Mouse (Mus musculus) stomach, embryonic 15.5 days (tissue): Measurements from ENCODE around the gene Depdc5. TPM values are rescaled to one million over a fixed set of nuclear protein-coding genes. Genes with fewer than 3 reads are reported as not detected.

Source experiments
- ATAC-seq: fragments of 200-750 bp; cut with Nextera tagmentation; 2 replicates; pipeline ENCODE4 v1.8.0; 2017; ENCODE audit warnings: low read depth, moderate number of reproducible peaks, moderate TSS enrichment; ENCODE audit not compliant: insufficient read depth, low FRiP score
- H3K27ac ChIP-seq: fragments of 300-500 bp; sonication (generic); 2 replicates; pipeline ENCODE4 v1.5.1; 2015; ENCODE audit warnings: mild to moderate bottlenecking, inconsistent platforms
- H3K27me3 ChIP-seq: fragments of 300-500 bp; sonication (generic); replicated peaks from 2 replicates; pipeline ENCODE4 v1.6.1; 2015; ENCODE audit warnings: inconsistent platforms
- H3K36me3 ChIP-seq: fragments of 300-500 bp; sonication (generic); 2 replicates; pipeline ENCODE4 v1.6.1; 2015; ENCODE audit warnings: inconsistent platforms
- H3K4me1 ChIP-seq: fragments of 300-500 bp; sonication (generic); 2 replicates; pipeline ENCODE4 v1.6.1; 2015; ENCODE audit warnings: inconsistent platforms
- H3K4me2 ChIP-seq: fragments of 300-500 bp; sonication (generic); 2 replicates; pipeline ENCODE4 v1.6.1; 2015; ENCODE audit warnings: mild to moderate bottlenecking, inconsistent platforms
- H3K4me3 ChIP-seq: fragments of 300-500 bp; sonication (generic); replicated peaks from 2 replicates; pipeline ENCODE4 v1.5.1; 2015; ENCODE audit warnings: inconsistent platforms
- H3K9ac ChIP-seq: fragments of 300-500 bp; sonication (generic); 2 replicates; pipeline ENCODE4 v1.6.1; 2015; ENCODE audit warnings: inconsistent platforms
- H3K9me3 ChIP-seq: fragments of 300-500 bp; sonication (generic); 2 replicates; pipeline ENCODE4 v1.6.1; 2016; ENCODE audit warnings: inconsistent platforms
- WGBS: fragments of 180-500 bp; shearing (Covaris S2); methylation state at CpG from one replicate; pipeline ENCODE4 v1.1.7; 2015; 5-methylcytosine and 5-hydroxymethylcytosine counted together
- polyA plus RNA-seq: library from polyadenylated mRNA; unstranded; fragments of >200 nt; fragmentation: Nextera tagmentation; extraction: Ambion mirVana; gene quantifications from 2 replicates; pipeline ENCODE4 v1.2.1, GENCODE M21; 2015

Depdc5 gene
- polyA plus RNA-seq, 1 experiment from 2014 or later: 15.9 TPM

DNA sequence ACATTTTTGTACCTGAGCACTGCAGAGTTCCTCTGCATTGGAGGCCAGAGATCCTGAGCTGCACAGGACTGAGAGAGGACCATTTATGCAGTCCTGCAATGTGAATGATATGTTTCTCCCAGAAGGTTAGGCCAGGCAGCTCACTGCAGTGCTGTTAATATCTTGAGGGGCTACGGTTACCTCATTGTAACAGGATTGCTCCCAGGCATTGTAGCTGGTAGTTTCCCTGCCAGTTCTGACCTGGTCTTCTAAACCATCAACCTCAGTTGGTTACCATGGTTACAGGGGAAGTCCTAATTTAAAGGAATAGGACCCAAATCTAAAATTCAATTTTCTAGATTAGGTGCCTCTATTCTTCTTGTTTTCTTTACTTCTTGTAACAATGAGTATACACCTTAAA is 121.9 kb downstream of the Depdc5 start:
- 82% methylated on average over 1 of the region's 1 CpGs for WGBS
- no peaks in the 10 kb centered on the region for H3K9me3 ChIP-seq
- ATAC-seq: no peak
- H3K4me2 ChIP-seq: no peak overlapping the region
- no peaks in the 10 kb centered on the region for H3K27me3 ChIP-seq
- H3K4me3 ChIP-seq: no peak overlapping the region
- peaks cover 21% of the 10 kb centered on the region for H3K36me3 ChIP-seq
- H3K9ac ChIP-seq: no peak overlapping the region
- H3K4me1 ChIP-seq: no peaks in the 10 kb centered on the region
- H3K27ac ChIP-seq: no peak overlapping the region

GRCm38 (mm10) chr5:32987873-32988272 is 124.4 kb downstream of the Depdc5 start:
- Histone ChIP-seq H3K4me2 (no peak overlapping the region), H3K9ac (no peak overlapping the region), H3K4me1 (no peaks in the 10 kb centered on the region), H3K36me3 (peaks cover 17% of the 10 kb centered on the region), H3K9me3 (no peaks in the 10 kb centered on the region), H3K27ac (no peak overlapping the region), H3K27me3 (no peaks in the 10 kb centered on the region), H3K4me3 (no peak overlapping the region)
- WGBS: 90% methylated on average over 1 of the region's 1 CpGs
- no peak for ATAC-seq

- no peaks in the 10 kb centered on the region for H3K27me3 ChIP-seq
- no peak overlapping the region for H3K4me2 ChIP-seq
- no peak overlapping the region for H3K9ac ChIP-seq
- WGBS: 69% methylated on average over 13 of the region's 13 CpGs
- H3K9me3 ChIP-seq: no peaks in the 10 kb centered on the region
- no peak for ATAC-seq
- no peak overlapping the region for H3K4me3 ChIP-seq
- H3K4me1 ChIP-seq: no peaks in the 10 kb centered on the region
- 0 out of 2 replicates have a peak, but pooled peaks cover 6% of the 10 kb centered on the region for H3K36me3 ChIP-seq
- H3K27ac ChIP-seq: no peak overlapping the region
Observed at GRCm38 (mm10) chr5:32989959-32990640, 126.6 kb downstream of the Depdc5 start.

DNA sequence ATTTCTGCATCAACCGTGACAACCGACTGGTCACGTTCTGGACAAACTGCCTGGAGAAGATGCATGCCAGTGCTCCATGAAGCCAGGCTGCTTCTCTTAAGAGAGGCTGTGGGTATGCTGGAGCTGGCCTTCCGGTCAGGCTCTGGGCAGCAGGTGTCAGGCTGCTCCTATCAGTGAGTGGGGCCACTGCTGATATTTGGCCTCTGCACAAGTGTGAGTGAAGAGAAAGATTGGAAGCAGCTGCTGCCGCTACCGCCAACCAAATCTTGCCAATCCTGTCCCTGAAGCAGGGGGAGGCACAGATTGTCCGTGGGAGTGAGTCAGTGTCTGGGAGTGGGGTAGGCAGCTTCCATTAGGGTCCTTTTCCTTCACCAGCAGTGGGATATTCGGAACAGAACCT is 127.7 kb downstream of the Depdc5 start:
- ATAC-seq: peak; percentile 45
- H3K27me3 ChIP-seq: no peaks in the 10 kb centered on the region
- no peaks in the 10 kb centered on the region for H3K9me3 ChIP-seq
- H3K9ac ChIP-seq: no peak overlapping the region
- H3K27ac ChIP-seq: no peak overlapping the region
- H3K4me1 ChIP-seq: no peaks in the 10 kb centered on the region
- H3K36me3 ChIP-seq: 0 out of 2 replicates have a peak, but pooled peaks cover 6% of the 10 kb centered on the region
- H3K4me3 ChIP-seq: no peak overlapping the region
- H3K4me2 ChIP-seq: no peak overlapping the region
- WGBS: 63% methylated on average over 8 of the region's 8 CpGs

GRCm38 (mm10) chr5:32994471-32994870 is 131.0 kb downstream of the Depdc5 start:
- no peak overlapping the region for H3K4me2 ChIP-seq
- no peak overlapping the region for H3K4me3 ChIP-seq
- 44% methylated on average over 2 of the region's 2 CpGs for WGBS
- H3K4me1 ChIP-seq: no peaks in the 10 kb centered on the region
- H3K36me3 ChIP-seq: no peaks in the 10 kb centered on the region
- ATAC-seq: no peak
- H3K9me3 ChIP-seq: no peaks in the 10 kb centered on the region
- no peaks in the 10 kb centered on the region for H3K27me3 ChIP-seq
- H3K27ac ChIP-seq: no peak overlapping the region
- H3K9ac ChIP-seq: no peak overlapping the region

DNA sequence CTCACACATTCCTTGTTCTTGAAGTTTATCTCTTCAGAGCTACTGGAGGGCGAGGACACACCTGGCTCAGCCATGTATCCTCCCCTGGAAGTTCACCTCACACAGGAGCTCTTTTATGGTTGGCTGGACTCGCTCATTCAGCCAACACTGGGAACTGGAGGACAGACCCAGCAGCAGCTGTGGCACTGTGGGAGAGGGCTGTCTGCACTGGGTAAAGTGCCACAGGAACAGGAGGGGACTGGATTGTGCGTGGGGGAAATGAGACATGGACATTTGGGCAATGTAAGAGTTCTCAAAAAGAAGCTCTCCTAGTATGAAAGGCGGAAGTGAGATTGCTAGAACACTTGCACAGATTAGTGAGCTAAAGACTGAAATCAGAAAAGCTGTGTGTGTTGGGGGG is 132.3 kb downstream of the Depdc5 start:
- Histone ChIP-seq H3K9ac (no peak overlapping the region), H3K9me3 (no peaks in the 10 kb centered on the region), H3K4me3 (no peak overlapping the region), H3K4me2 (no peak overlapping the region), H3K27me3 (no peaks in the 10 kb centered on the region), H3K27ac (no peak overlapping the region), H3K36me3 (no peaks in the 10 kb centered on the region), H3K4me1 (no peaks in the 10 kb centered on the region)
- 72% methylated on average over 4 of the region's 4 CpGs for WGBS
- no peak for ATAC-seq

GRCm38 (mm10) chr5:32996560-32996959 is 133.1 kb downstream of the Depdc5 start:
- no peaks in the 10 kb centered on the region for H3K9me3 ChIP-seq
- H3K4me2 ChIP-seq: no peak overlapping the region
- H3K27ac ChIP-seq: no peak overlapping the region
- ATAC-seq: no peak
- H3K36me3 ChIP-seq: no peaks in the 10 kb centered on the region
- WGBS: 88% methylated on average over 1 of the region's 1 CpGs
- H3K4me1 ChIP-seq: no peaks in the 10 kb centered on the region
- H3K4me3 ChIP-seq: no peak overlapping the region
- H3K27me3 ChIP-seq: no peaks in the 10 kb centered on the region
- no peak overlapping the region for H3K9ac ChIP-seq

DNA sequence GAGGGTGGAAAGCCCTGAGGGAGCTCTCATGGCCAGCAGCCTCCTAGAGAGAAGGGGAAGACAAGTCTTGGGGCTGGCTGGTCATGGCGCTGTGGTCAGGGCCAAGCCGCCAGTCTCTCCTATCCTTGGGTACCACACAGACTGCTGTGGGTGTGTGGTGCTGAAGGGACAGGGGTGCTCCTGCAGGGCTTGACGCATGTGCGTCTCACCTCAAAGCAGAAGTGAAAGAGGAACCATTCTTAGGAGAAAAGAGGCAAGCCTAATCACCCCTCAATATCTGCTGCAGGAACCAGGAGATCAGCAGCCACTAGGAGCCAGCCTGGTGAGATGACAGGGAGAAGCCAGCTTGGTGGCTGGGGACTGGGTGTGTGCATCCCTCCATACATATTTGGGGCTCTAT is 134.2 kb downstream of the Depdc5 start:
- H3K4me1 ChIP-seq: no peaks in the 10 kb centered on the region
- H3K9me3 ChIP-seq: no peaks in the 10 kb centered on the region
- H3K27ac ChIP-seq: no peak overlapping the region
- H3K27me3 ChIP-seq: no peaks in the 10 kb centered on the region
- ATAC-seq: no peak
- H3K36me3 ChIP-seq: no peaks in the 10 kb centered on the region
- no peak overlapping the region for H3K4me2 ChIP-seq
- H3K9ac ChIP-seq: no peak overlapping the region
- 30% methylated on average over 4 of the region's 4 CpGs for WGBS
- H3K4me3 ChIP-seq: no peak overlapping the region

- no peak overlapping the region for H3K4me3 ChIP-seq
- no peaks in the 10 kb centered on the region for H3K27me3 ChIP-seq
- no peaks in the 10 kb centered on the region for H3K4me1 ChIP-seq
- no peaks in the 10 kb centered on the region for H3K9me3 ChIP-seq
- no peak for ATAC-seq
- H3K9ac ChIP-seq: no peak overlapping the region
- H3K4me2 ChIP-seq: no peak overlapping the region
- 85% methylated on average over 4 of the region's 4 CpGs for WGBS
- H3K36me3 ChIP-seq: no peaks in the 10 kb centered on the region
- no peak overlapping the region for H3K27ac ChIP-seq
Observed at GRCm38 (mm10) chr5:32998783-32999182, 135.3 kb downstream of the Depdc5 start.

- H3K27ac ChIP-seq: no peak overlapping the region
- no peak overlapping the region for H3K9ac ChIP-seq
- H3K36me3 ChIP-seq: no peaks in the 10 kb centered on the region
- no peaks in the 10 kb centered on the region for H3K27me3 ChIP-seq
- no peak for ATAC-seq
- no peaks in the 10 kb centered on the region for H3K4me1 ChIP-seq
- H3K4me2 ChIP-seq: no peak overlapping the region
- no peak overlapping the region for H3K4me3 ChIP-seq
- WGBS: 74% methylated on average over 5 of the region's 5 CpGs
- no peaks in the 10 kb centered on the region for H3K9me3 ChIP-seq
Observed at GRCm38 (mm10) chr5:33001111-33001510, 137.6 kb downstream of the Depdc5 start.

DNA sequence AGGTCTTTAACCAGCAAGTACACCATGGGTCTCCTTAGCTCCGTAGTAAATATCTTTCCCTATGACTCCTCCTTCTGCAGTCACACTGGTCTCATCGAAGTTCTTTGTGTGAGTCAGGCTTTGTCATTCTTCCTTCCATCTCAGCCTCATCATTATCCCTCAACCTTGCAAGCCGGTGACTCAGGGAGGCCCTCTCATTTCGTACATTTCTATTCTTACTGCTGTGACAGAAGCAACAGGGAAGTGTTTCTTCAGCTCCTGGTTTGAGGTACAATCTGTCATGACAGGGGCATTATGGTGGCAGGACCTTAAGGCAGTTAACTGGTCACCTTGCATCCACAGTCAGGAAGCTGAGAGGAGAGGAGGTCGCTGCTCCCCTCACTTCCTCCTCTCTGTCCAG is 139.3 kb downstream of the Depdc5 start:
- Histone ChIP-seq H3K4me3 (no peak overlapping the region), H3K9ac (no peak overlapping the region), H3K27me3 (no peaks in the 10 kb centered on the region), H3K27ac (no peak overlapping the region), H3K4me1 (no peaks in the 10 kb centered on the region), H3K36me3 (no peaks in the 10 kb centered on the region), H3K4me2 (no peak overlapping the region), H3K9me3 (no peaks in the 10 kb centered on the region)
- 79% methylated on average over 5 of the region's 5 CpGs for WGBS
- no peak for ATAC-seq

- H3K9me3 ChIP-seq: no peaks in the 10 kb centered on the region
- H3K9ac ChIP-seq: no peak overlapping the region
- H3K4me2 ChIP-seq: no peak overlapping the region
- H3K36me3 ChIP-seq: no peaks in the 10 kb centered on the region
- H3K27me3 ChIP-seq: no peaks in the 10 kb centered on the region
- 66% methylated on average over 6 of the region's 6 CpGs for WGBS
- H3K27ac ChIP-seq: no peak overlapping the region
- no peak overlapping the region for H3K4me3 ChIP-seq
- no peak for ATAC-seq
- no peaks in the 10 kb centered on the region for H3K4me1 ChIP-seq
Observed at GRCm38 (mm10) chr5:33003500-33003899, 140.0 kb downstream of the Depdc5 start.

DNA sequence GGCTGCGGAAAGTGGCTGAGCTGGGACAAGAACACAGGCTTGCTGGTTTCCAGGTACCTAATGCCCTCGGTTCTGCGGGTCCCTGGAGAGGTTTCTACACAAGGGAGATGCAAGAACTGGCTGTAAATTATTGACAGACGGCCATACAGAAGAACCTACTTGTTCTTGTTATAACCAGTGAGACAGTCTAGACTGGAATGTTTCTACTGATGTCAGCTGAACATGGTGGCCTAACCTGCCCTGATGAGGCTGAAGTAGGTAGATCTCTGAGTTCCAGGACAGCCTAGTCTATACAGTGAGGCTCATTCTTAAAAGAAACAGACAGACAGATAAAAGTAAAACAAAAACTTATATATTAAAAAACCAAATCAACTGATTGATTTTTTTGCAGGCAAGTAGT is 140.6 kb downstream of the Depdc5 start:
- ATAC-seq: no peak
- Histone ChIP-seq H3K9ac (no peak overlapping the region), H3K27ac (no peak overlapping the region), H3K9me3 (no peaks in the 10 kb centered on the region), H3K36me3 (no peaks in the 10 kb centered on the region), H3K4me1 (no peaks in the 10 kb centered on the region), H3K27me3 (no peaks in the 10 kb centered on the region), H3K4me3 (no peak overlapping the region), H3K4me2 (no peak overlapping the region)
- 75% methylated on average over 4 of the region's 4 CpGs for WGBS
